Mouse (Mus musculus) urinary bladder, adult 18-20 months (tissue): ENCODE results near the gene Gm10097.

ENCODE experiments used
- DNase-seq, 2 experiments: peaks; one replicate each; pipeline ENCODE4 v3.0.0; 2022; ENCODE audit warnings: low spot score in 2 of 2, mixed read lengths in 2 of 2

Gene Gm10097

DNA sequence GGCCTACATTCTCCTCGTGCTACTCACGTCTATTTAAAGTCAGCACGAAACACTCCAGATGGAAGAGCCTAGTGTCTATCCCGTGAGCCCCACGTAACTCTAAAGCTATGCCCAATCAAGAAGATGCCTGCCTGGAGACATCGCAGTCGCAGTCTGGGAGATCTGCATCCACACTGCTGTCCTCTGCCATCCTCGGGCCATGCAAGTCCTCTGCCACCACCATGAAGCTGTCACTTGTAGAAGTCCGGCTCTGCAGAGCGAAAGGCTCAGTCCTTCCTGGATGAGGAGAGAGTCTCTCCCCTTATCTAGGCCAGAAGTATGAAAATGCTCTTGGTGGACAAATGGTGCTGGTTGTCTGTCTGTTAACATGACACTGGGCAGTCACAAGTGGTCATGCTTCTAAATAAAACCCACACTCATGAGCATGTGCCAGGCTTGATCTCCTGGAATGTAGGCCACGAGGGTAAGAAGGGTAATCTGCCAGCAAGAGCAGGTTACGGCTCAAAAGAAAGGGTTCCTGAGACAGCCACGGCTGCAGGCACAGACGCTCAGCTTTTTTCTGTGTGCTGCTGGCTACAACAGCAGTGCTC lies at the start of gene Gm10097:
Gene Gm10097 (plus strand): TSS at position 517 of the 590 bp plus-strand sequence.
- DNase-seq, result no peak

DNA sequence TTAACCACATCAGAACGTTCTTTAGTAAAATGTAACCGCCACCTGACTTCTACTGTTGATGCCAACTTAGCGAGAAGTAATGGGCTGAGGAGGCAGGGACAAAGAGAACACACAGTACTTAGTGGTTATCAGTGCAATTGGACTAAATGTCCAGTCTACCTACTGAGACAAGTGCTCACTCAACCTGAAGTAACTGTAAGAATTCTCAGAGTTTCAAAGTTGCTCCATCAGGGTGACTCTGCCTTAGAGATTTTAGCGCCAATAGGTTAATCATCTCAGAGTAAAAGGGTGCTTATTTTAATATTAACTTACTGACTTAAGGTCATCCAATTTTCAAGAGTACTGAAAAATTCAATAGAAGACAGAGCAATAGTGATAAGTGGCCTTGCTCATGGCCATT lies 43.1 kb upstream of the Gm10097 start:
- DNase-seq, result no peak

DNA sequence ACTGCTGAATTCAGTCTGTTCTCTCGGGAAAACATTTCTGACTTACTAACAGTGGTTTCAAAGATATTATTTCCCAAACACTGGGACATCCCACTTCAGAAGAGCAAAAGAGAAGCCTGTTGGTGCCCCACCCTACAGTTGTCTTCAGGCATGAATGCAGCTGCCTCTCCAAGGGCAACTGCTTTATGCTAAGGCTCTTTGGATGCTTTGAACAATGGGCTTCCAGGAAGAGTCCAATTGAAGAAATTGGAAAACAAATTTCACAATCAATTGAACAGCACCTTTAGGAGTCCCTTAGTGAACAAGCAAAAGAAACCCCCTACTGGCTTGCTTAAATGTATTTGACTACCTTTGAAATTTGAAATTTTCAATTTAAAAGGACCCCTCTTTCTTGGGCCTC lies 41.8 kb upstream of the Gm10097 start:
- no peak for DNase-seq

DNA sequence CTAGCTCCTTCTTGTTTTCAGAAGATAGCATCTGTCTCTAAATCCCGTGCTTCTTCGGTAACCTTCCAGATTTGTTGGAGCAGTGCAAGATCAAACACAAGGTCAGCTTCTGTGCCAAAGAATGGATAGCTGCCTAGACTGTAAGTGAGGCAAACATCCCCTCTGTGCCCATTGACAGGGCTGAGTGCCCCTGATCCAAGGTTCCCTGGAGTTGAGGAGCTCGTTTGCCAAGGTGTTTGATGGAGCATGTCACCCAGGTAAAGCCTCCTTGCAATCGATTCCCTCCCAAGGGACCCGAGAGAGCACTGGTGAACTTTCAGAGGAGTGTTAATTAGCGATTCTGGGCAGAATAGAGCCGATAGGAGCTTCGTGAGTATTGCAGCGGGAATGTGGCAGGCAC lies 40.7 kb upstream of the Gm10097 start:
- DNase-seq, result no peak

DNA sequence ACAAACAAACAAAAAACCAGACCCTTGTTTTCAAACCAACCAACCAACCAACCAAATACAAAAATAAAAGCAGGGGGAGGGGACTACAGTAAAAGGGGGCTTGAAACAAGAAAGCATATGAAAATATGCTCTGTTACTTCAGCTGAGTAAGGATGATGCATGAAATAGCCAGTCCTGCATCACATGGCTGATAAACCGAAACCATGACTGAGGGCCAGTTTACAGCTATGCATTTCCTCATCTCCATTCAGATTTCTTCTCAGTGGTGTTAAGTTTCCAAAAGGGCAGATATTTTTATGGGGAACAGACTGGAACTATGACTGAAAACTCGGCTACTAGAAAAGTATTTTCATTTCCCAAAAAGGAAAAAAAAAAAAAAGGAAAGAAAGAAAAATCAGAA lies 39.8 kb upstream of the Gm10097 start:
- no peak for DNase-seq

DNA sequence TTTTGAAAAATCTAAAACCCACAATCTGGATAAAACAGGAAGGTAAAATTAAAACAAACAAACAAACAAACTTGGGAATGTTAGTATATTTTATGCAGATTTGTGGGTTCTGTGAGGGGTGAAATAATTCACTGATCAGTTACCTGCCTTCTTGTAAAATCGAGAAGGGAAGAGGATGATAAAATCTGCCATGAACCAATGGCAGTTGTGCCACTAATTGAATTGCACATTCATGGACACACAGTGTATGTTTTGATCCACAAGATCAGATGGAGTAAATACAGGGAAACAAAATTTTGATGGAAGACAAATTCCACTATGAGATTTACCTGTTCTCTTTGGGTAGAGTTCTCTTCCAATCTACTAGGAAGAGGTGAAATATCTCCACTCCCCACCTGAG lies 39.1 kb upstream of the Gm10097 start:
- no peak for DNase-seq

DNA sequence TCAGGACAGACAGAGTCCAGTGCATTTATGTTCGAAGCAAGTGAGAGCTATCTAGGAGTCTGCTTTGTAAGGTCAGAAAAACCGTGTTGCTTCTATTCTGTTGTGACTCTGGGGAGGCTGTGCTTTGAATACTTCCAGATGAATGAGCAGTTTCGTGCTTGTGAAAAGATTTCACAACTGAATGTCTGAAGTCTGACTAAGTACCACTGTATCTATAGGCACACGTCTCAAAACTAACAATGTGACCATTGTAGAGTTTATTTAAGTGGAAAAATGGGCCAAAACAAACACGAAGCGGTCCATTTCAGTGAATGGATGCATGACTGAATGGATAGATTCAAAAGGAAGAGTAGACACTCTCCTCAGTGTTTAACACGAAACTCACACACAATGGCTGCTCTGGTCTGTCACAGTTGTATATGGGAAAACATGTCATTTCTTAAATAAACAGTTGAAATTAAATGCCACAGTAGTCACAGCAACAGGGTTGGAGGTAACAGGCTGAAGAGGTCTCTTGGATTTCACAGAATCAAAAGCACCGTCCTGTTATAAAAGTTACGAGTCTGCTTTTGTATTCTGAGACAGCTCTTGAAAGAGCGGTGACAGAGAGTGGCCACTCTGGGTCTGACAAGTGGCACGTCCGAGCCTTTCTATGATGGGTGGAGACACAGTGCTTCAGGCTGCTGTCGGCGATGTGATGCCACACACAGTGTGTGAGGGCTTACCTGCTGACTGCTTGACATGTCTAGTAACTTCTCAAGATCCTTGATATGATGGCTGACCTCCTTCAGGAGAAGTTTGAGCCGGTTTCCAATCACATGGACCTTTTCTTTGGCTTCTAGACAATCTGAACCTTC lies 36.6 kb upstream of the Gm10097 start:
- no peak for DNase-seq

DNA sequence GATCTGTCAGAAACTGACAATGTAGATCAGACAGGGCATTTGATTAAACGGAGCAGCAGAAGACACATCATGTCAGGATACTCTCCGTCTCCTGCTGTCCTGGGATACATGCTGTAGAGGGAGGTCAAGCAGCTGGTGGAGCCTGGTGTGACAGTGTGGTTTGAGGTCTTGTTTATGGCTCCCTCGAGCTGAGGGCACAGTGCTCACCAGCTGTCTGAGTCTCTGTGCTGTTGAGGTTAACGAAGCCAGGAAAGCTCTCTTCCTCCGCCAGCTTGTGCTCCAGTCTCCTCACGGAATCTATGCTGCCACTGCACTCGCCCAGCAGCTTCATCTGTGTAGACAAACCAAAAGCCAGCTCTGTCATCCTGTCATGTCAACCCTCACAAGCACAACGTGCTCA lies 27.7 kb upstream of the Gm10097 start:
- DNase-seq, result no peak

DNA sequence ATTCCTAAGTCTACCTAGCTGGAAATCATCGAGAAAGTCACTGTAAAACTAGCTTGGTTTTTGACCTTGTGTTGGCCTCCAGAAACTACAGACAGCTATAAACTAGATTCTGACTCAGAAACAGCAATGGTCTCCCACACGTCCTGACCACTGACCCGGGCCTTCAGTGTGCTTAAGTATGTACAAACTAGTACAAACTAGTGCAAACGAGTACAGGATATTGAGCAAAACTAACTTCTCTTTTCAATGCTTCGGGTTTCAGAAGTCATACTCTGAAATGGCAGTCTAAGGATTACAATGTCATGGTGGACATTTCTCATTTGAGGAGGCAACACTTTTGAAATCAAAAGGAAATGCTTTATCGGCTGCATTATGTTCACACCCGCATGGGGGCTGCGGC lies 24.5 kb upstream of the Gm10097 start:
- DNase-seq, result no peak

DNA sequence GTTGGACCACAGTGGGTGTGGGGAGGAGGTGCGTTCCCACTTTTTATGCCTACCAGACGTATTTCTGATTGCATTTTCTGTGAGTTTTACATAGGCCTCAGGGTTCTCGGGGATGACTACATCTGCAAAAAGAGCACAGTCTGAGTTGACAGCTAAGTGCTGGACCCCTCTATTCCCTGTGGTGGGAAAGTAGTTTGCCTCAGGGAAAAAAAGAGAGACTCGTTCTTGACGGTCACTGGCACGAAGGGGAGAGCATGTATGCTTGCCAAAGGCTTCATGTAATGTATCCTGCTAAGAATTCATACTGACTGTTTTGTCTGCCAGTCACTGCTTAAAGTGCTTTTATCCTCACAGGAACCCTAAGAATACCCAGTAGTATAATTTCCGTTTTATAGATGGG lies 23.8 kb upstream of the Gm10097 start:
- no peak for DNase-seq

DNA sequence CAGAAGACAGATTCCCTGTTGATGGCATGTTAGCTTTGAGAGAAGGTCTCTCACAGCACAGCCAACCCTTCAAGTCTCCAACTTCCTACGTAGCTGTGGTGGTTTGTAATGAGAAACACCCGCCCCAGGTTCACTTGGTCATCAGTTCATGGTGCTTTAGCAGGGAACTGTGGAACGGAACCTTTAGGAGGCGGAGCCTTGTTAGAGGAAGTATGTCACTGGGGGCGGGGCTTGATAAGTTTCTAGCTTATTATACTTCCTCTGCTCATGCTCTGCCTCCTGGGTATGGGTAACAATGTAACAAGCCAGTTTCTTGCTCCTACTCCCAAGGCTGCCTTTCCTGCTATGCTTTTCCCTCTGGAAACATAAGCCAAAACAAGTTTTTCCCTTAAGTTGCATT lies 23.3 kb upstream of the Gm10097 start:
- no peak for DNase-seq

DNA sequence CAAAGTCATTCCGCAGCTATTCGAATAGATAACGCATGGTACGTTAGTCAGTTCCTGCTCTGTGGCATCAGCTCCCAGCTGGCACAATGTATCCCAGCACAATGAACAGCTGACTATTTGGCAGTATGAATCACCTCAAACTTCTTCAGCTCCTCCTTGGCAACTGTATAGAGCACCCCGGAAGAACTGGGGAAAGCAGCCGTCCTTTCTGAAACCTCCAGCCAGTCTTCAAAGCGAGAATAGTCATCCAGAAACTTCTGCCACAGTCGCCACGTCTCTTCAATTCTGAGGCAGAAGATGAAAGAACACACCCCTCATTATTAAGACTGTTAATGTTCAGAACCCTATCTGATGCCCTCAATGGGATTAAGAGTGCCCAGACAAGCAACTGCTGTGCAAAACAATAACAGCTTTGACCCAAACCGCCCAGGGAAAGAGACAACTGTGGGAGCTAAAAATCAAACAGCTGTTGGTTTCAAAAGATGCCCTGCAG lies 12.7 kb upstream of the Gm10097 start:
- no peak for DNase-seq

DNA sequence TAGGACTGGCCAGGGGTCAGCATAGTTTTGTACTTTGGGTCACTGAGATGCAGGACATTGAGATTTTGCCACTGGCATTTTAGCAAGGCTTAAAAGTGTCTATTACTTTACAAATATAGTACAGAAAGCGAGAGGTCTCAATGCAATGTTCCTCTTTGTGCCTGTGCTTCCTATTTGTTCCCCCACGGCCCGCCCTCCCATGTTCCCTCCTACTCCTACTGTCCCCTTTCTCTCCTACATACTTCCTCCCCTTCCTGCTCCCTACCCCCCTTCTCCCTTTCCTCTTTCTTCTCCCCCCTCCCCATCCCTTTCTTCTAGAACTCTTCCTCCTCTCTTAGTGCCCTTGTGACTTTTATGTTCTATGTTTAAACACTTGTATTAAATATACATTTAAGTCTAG lies 12.1 kb upstream of the Gm10097 start:
- no peak for DNase-seq

DNA sequence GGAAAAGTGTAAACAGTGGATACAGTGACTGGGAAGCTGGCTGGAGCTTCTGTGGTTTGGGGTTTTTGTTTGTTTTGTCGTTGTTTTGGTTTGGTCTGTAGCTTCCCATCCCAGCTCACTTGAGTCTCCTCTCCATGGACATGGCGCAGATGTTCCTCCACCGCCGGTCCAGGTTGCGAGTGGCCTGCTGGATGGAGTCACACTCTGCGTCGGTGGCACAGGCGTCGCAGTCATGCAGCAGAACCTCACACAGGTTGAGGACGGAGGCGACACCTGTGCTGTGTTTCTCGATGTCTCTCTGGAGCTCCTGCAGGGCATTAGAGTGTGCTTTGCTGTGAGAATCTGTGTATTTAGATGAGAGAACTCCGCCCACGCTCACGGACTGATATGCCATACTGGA lies 11.3 kb upstream of the Gm10097 start:
- DNase-seq, result no peak

DNA sequence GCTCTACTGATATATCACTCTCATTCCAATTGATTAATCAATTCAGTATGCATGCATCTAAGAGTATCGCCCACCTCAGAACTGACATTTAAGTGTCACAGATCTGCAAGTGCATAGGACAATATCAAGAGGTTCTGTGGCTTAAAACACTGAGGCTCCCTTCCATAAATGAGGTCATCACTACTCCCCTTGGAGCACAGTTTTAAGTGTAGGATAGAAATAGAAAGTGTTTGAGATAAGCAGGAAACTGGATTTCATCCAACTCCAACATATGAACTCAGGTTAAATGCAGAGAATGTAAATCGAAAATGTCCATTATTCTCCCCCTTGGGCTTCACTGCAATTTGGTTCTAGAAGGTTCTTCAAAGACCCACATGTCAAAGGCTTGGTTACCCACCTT lies 10.1 kb upstream of the Gm10097 start:
- no peak for DNase-seq

DNA sequence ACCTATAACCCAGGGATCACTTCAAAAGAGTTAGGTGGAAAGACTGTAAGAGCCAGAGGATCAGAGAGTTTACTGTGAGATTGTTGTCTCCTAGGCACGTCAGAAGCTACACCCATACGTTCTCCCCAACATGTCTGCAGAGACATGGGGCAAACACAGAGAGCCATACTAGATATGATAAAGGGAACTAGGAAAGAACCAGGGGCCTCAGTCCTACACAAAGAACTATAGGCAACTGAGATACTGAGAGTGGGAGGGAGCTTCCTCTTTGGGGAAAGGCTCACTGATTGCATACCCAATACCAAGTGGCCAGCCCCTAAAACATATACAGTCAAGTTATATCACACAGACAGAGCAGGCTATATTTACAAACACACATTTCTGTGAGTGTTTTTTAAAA lies 9.0 kb upstream of the Gm10097 start:
- no peak for DNase-seq

DNA sequence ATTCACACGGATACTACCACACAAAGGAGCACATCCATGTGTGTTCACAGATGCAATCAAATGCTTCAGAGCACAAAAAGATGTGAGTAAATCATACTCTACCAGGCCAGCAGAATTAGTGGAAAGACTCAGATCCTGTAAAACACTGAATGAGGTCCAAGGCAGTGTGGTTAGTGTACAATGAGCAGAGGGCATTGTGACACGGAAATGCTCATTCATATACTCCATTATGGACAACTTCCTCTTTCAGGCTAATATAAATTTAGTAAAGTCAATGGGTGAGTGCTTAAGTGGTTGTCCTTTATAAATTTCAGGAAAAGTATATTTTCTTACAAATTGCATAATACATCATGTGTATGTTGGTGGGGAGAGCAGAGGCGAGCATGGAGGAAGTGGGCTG lies 1.9 kb upstream of the Gm10097 start:
- no peak for DNase-seq

DNA sequence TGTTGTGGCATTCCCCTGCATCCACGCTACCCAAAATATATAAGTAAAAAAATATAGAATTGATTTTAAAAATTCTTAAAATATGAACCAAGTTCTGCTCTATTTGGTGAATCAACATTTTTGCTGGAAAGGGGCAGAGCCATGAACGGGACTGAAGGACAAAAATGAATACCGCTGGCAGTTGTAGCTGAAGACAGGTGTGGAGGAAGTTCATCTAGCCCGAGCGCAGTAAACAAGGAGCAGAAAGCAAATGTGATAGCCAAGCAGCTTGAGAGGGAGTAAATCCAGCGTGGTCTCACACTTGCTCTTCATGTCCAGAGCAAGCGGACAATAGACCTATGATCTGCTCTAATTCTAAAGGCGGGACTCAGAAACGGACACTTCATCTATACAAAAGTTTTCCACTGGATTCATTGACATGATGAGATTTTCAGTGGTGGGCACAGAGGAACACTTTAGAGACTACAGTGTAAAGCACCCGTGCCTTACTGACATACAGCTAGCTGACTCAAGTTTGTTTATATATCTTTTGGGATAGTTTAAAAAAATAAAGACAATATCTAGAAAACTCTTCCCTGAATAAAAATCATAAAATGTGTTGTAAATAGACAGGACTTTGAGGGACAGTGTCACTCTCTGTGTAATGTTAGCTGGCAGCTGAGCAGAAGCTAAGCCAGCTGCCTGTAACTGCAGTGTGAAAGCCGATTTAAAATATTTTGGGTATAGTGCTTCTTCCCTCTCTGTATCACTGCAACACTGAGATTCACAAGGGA lies 1.4 kb downstream of the Gm10097 start:
- DNase-seq, result no peak

DNA sequence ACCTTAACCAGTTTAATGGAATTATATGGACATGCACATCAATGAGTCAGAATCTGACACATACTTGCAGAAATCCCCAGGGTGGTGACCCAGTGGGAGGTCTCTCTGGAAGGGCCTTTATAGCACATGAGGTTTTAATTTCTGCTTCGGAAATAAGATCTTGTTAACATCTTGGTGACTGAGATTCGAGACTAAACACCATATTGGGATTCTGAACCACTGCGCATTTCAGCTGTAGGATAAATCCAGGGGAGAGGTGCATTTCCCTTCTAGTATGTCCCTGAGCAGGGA lies 1.9 kb downstream of the Gm10097 start:
- no peak for DNase-seq

DNA sequence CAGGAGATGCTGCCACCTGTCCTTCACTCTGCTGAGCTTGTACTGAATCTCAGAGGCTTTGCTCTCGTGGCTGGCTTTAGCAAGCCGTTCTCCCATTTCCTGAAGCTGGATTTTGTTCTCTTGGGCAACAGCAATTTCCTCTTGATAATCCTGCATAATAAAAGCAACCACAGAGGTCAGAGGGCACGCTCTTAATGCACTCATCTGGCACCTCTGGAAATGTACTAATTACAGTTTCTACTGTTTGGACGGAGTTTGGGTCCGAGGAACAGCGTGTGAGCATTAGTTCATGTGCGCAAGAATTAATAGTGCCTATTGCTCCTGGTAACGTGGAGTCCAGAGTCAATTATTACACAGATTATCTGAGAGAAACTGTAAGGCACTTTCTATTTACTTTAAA lies 3.1 kb downstream of the Gm10097 start:
- no peak for DNase-seq

DNA sequence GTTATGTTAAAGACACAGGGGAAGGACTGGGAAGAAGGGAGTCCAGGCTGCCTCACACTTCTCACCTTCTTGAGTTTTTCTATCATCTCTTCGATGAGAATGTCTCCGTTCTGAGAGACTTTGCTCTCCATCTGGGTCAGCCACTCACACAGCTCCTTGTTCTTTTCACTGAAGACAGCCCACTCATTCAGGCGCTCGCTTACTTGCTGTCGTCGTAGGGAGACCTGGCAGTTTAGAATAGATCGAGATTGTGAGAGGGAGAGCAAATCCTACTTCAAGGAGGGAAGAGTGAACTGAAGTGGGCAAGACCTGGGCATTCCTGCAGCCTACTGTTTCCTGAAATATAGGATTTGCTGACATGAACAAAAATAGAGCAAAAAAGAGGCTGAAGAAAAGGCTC lies 6.7 kb downstream of the Gm10097 start:
- DNase-seq, result no peak

DNA sequence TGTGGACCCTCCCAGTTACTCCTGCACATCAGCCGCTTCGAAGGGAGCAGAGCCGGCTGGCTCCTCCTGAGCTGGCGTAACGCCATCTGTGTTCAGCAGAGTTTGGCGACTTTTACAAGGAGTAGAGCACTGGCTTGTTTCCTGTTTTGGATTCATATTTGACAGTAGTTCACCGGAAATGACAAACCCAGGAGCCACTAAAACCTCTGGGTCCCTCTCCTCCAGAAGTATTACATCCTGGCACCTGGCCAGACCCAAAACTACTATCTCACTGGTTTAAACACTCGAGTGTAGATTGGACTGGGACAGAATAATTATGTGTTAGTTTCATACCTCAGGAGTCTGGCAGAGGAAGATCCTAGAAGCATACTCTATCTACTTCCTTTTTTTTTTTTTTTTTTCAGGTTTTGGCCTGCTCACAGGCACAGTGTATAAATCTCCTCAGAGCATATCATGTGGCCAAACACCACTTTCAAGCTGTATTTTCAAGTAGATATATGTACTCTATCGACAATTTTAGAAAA lies 11.0 kb downstream of the Gm10097 start:
- no peak for DNase-seq

DNA sequence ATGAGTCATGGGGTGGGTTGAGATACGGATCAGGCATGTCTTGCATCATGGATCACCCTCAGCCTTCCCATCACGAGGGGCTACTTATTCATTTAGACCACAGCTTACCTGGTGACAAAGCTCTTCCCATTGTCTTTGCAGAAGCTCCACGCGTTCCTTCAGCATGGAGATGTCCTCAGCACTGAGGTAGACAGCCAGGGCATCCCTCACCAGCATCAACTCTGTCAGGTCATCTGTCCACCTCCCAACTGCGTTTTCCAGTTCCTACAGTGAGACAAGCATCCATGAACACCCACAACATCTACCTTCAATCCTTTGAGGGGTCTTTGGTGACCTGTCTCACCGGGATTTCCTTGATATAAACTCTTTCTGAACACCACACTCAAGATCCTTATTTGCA lies 14.7 kb downstream of the Gm10097 start:
- DNase-seq, result no peak
